Mouse (Mus musculus) heart, postnatal 0 days (tissue): ENCODE results near the gene Dtd1.

Experiments used
- CTCF ChIP-seq: IDR thresholded peaks from 2 replicates; pipeline ENCODE4 v1.5.1; 2016; ENCODE audit warnings: antibody characterized with exemption, control low read depth, low read depth
- EP300 ChIP-seq: IDR thresholded peaks from 2 replicates; pipeline ENCODE4 v1.6.1; 2016; ENCODE audit warnings: antibody characterized with exemption, low read depth

DNA sequence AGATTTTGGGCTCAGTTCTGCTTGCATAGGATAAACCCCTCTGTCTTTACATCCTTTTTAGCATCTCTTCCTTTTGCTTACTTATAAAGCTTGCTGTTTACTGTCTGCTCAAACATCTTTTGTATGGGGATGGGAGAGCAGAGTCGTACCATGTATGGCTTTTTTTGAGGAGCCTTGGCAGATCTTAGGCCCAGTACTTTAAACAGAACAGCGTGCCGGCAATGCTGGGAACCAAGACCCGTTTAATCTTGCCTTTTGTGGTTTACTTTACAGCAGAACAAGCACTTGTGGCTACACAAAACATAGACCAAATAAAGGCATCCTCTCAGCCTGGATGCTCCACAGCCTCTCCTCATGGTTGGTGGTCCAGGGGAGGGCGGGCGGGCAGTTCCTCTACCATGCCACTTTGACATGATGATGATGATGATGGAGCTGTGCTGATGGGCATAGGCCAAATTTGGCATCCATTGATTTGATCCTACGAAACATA lies 170.8 kb downstream of the Dtd1 start:
- TF ChIP-seq CTCF (no peak), EP300 (no peak)
